Mouse (Mus musculus) G1E (cell line): ENCODE data around the gene C530008M17Rik. TPM values are rescaled to one million over a fixed set of nuclear protein-coding genes. Genes with fewer than 3 reads are reported as not detected.

Source experiments
- ATAC-seq: 2 replicates; pipeline ENCODE4 v1.8.0; 2016; ENCODE audit warnings: mild to moderate bottlenecking; ENCODE audit not compliant: insufficient number of reproducible peaks, poor library complexity, low FRiP score, severe bottlenecking; ENCODE audit errors: extremely low read depth
- DNase-seq: peaks from one replicate; pipeline ENCODE4 v3.0.0; 2012; ENCODE audit warnings: low spot score
- H3K27me3 ChIP-seq: 2 replicates; pipeline ENCODE4 v1.6.1; 2012; ENCODE audit warnings: mild to moderate bottlenecking, low read length, inconsistent platforms; ENCODE audit not compliant: insufficient read depth
- H3K36me3 ChIP-seq: replicated peaks from 2 replicates; pipeline ENCODE3; 2012; ENCODE audit warnings: mild to moderate bottlenecking, inconsistent platforms
- H3K4me1 ChIP-seq: 2 replicates; pipeline ENCODE4 v1.6.1; 2012; ENCODE audit warnings: low read depth, low read length, inconsistent platforms, mixed read lengths; ENCODE audit not compliant: insufficient read depth
- H3K4me3 ChIP-seq: 2 replicates; pipeline ENCODE4 v1.5.1; 2012; ENCODE audit warnings: low read depth, mild to moderate bottlenecking, inconsistent platforms, low read length, moderate library complexity, mixed read lengths
- H3K9me3 ChIP-seq: replicated peaks from 2 replicates; pipeline ENCODE4 v1.6.1; 2012; ENCODE audit warnings: inconsistent platforms
- CTCF ChIP-seq: IDR thresholded peaks from 2 replicates; pipeline ENCODE4 v1.5.1; 2012; ENCODE audit warnings: low read depth, low read length, inconsistent platforms, mixed read lengths
- GATA1 ChIP-seq: IDR thresholded peaks from 2 replicates; pipeline ENCODE4 v1.6.1; 2012; ENCODE audit warnings: borderline replicate concordance, low read length, inconsistent platforms, mixed read lengths
- GATA2 ChIP-seq: IDR thresholded peaks from 2 replicates; pipeline ENCODE4 v1.6.1; 2012; ENCODE audit warnings: low read depth, low read length, inconsistent platforms, borderline replicate concordance
- POLR2AphosphoS5 ChIP-seq: IDR thresholded peaks from 2 replicates; pipeline ENCODE4 v1.6.1; 2012; ENCODE audit warnings: low read depth, low read length, inconsistent platforms; ENCODE audit not compliant: insufficient replicate concordance
- TAL1 ChIP-seq: conservative IDR thresholded peaks from 2 replicates; pipeline ENCODE4 v1.6.1; 2012; ENCODE audit warnings: low read depth, low read length, inconsistent platforms, mixed read lengths
- polyA plus RNA-seq: library from polyadenylated mRNA; stranded (reverse); fragments of >175 nt; gene quantifications from 2 replicates; pipeline ENCODE4 v1.2.3, GENCODE M21; 2012
- total RNA-seq, 2 experiments: library from RNA; stranded (forward) in 1 of 2; stranded (reverse) in 1 of 2; fragments of 200-1000 nt in 1 of 2; fragments of >200 nt in 1 of 2; fragmentation: Nextera tagmentation in 1 of 2; gene quantifications; 2 replicates each; pipeline ENCODE4 v1.2.3; 2014 to 2017

The C530008M17Rik gene
- total and polyA plus RNA-seq, 3 experiments, result 7.3 to 41.5 (median 25.1) TPM

DNA sequence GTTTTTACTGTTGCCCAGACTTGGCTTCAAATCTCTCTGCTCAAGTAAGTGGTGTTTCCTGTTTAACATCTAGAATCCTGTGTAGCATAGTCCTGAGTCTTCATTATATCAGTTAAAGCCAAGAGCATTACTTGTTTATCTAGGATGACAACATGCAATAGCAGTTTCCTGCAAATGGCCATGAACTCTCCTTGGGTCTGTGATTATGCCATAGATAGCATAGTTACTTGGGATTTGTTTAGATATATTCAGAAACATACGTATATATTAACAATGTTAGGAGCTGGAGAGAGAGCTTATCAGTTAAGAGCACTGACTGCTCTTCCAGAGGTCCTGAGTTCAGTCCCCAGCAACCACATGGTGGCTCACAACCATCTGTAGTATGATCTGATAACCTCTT is 28.5 kb upstream of the C530008M17Rik start:
- Histone ChIP-seq H3K27me3 (no peaks in the 10 kb centered on the region), H3K4me1 (peaks cover 13% of the 10 kb centered on the region), H3K9me3 (no peaks in the 10 kb centered on the region), H3K4me3 (no peak overlapping the region), H3K36me3 (peaks cover 84% of the 10 kb centered on the region)
- DNase-seq, result no peak
- peak; percentile 57 for ATAC-seq
- peak; percentile 54 for TF ChIP-seq TAL1
- TF ChIP-seq POLR2AphosphoS5, result no peak
- TF ChIP-seq GATA1, result no peak
- no peak for TF ChIP-seq GATA2

DNA sequence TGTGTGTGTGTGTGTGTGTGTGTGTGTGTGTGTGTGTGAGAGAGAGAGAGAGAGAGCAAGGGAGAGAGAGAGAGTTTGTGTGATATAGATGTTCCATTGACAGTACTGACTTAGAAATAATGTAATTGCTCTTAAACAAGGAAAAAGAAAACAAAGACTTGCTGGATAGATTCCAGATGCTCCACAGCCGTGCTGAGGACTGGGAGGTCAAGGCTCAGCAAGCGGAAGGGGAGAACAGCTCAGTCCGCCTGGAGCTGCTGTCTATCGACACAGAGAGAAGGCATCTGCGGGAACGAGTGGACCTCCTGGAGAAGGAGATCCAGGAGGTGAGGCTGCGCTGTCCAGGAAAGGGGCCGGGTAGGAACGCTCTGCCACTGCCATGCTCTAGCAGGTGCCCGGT is 22.3 kb upstream of the C530008M17Rik start:
- no peak for ATAC-seq

DNA sequence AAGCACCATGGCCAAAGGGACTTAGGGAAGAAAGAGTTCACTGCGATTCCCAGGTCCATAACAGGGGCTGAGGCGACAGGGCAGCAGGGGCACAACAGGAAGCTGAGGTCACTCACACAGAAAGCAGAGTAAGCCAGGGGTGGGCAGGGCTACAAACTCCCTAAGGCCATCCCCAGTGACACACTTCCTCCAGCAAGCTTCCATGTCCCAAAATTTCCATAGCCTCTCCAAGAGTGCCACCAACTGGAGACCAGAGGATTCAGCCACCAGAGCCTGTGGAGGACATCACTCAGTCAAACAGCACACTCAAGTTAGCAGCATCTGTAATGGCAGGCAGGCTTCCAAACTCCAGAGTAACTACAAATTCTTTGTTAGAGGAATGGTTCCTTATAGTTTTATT is 20.7 kb upstream of the C530008M17Rik start:
- ATAC-seq (no peak), DNase-seq (no peak)
- H3K27me3 ChIP-seq, result no peaks in the 10 kb centered on the region
- H3K4me1 ChIP-seq, result no peaks in the 10 kb centered on the region
- H3K9me3 ChIP-seq, result no peaks in the 10 kb centered on the region
- H3K4me3 ChIP-seq, result no peak overlapping the region
- peaks cover 86% of the 10 kb centered on the region for H3K36me3 ChIP-seq
- TF ChIP-seq TAL1 (no peak), POLR2AphosphoS5 (no peak), GATA1 (no peak), GATA2 (no peak), CTCF (no peak)

More for the DNA sequence above, 22.3 kb upstream of the C530008M17Rik start:
- no peak overlapping the region for H3K4me3 ChIP-seq
- no peaks in the 10 kb centered on the region for H3K9me3 ChIP-seq
- no peaks in the 10 kb centered on the region for H3K27me3 ChIP-seq
- H3K36me3 ChIP-seq, result peaks cover 85% of the 10 kb centered on the region
- no peak for DNase-seq
- H3K4me1 ChIP-seq, result no peaks in the 10 kb centered on the region
- TF ChIP-seq GATA2 (no peak), TAL1 (no peak), CTCF (no peak), GATA1 (no peak), POLR2AphosphoS5 (no peak)

DNA sequence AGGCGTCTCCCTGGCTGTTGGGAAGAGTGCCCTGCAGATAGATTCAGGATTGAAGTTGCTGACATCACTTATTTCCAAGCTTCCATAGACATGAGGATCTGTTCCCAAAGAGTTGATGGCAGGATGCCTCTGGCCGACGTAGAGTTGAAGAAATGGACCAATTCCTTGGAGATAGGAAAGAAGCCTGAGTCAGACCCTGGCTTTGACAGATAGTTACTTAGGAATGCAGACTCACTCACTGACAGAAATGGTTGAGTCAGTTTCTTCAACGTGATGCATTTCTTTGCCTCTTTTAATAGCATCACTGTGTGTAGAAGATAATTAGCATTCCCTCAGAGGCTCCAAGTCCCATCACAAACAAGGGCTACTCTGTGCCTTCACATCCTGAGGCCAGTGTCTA is 14.2 kb upstream of the C530008M17Rik start:
- TF ChIP-seq GATA1, result no peak
- no peak for TF ChIP-seq TAL1
- H3K9me3 ChIP-seq, result no peaks in the 10 kb centered on the region
- DNase-seq, result no peak
- no peak for ATAC-seq
- H3K27me3 ChIP-seq, result no peaks in the 10 kb centered on the region
- peaks cover 79% of the 10 kb centered on the region for H3K36me3 ChIP-seq
- 0 out of 2 replicates have a peak, but pooled peaks cover 4% of the 10 kb centered on the region for H3K4me1 ChIP-seq
- no peak overlapping the region for H3K4me3 ChIP-seq

DNA sequence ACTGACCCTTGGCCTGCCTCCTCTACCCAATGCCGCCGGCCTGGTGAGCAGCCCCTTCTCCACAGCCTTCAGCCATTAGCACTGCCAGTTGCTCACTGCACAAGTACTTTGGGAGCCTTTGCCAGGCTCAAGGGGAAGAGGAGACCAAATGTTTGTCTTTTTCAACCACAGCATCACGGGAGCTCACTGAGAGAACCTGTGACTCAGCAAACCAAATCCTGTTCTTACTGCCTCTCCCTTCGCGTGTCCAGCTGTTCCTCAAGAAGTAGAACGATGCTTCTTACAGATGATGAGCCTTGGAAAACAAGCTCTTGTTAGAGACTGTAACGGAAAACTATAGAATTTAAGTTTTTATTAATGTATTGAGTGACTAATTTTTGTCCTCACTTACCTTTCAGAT is 12.1 kb upstream of the C530008M17Rik start:
- H3K36me3 ChIP-seq, result peaks cover 71% of the 10 kb centered on the region
- H3K27me3 ChIP-seq, result no peaks in the 10 kb centered on the region
- TF ChIP-seq POLR2AphosphoS5 (no peak), CTCF (no peak), GATA1 (no peak)
- no peaks in the 10 kb centered on the region for H3K9me3 ChIP-seq
- no peak overlapping the region for H3K4me3 ChIP-seq
- 0 out of 2 replicates have a peak, but pooled peaks cover 4% of the 10 kb centered on the region for H3K4me1 ChIP-seq
- no peak for ATAC-seq
- DNase-seq, result no peak

DNA sequence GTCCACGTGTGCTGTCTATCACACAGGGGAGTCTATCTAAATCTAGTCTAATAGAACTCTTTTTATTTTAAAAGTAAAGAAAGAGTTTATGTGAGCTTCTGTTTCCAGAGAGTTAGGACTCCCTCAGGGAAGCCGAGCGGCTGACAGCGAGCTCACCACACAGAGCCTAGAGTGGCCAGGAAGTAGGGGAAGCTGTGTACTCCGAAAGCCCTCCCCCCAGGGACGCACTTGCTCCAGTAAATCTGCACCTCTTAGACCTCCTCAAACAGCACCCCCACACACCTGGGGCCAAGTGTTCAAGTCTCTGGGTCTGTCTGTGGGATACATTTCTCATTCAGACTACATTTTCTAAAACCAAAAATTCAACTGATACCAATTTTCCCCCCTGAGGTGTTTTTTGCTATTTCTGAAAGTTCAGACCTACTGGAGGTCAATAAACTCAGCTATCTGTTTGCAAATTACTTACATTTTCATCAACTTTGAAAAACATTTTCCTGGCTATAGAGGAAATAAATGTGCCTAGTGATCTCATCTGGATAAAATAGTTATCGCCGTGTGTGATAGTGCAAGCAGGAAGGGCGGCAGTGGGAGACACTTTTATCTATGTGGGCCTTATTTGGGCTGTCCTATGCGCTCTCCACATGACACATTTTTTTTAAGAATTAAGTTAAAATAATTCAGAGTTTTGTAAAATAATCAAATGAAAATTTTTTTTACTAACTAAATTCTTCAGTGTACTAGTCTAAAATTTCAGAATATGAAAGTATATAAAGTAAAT is 11.0 kb upstream of the C530008M17Rik start:
- H3K36me3 ChIP-seq, result peaks cover 61% of the 10 kb centered on the region
- ATAC-seq (no peak), DNase-seq (no peak)
- no peak for TF ChIP-seq GATA2
- TF ChIP-seq POLR2AphosphoS5, result no peak
- no peak for TF ChIP-seq TAL1
- TF ChIP-seq GATA1, result no peak
- TF ChIP-seq CTCF, result no peak
- H3K27me3 ChIP-seq, result no peaks in the 10 kb centered on the region
- peaks cover 8% of the 10 kb centered on the region for H3K4me1 ChIP-seq
- no peak overlapping the region for H3K4me3 ChIP-seq
- H3K9me3 ChIP-seq, result no peaks in the 10 kb centered on the region
